Mouse (Mus musculus): ENCODE data around the gene Slc16a12. TPM values are rescaled to one million over a fixed set of nuclear protein-coding genes. Genes with fewer than 3 reads are reported as not detected.
"Not testable (repeated sequence)": the region's sequence is repeated elsewhere in the genome, so short reads cannot be mapped to it uniquely, and the experiment has no call there.

The Slc16a12 gene
- polyA plus RNA-seq, 1 experiment = 1.2 TPM

DNA sequence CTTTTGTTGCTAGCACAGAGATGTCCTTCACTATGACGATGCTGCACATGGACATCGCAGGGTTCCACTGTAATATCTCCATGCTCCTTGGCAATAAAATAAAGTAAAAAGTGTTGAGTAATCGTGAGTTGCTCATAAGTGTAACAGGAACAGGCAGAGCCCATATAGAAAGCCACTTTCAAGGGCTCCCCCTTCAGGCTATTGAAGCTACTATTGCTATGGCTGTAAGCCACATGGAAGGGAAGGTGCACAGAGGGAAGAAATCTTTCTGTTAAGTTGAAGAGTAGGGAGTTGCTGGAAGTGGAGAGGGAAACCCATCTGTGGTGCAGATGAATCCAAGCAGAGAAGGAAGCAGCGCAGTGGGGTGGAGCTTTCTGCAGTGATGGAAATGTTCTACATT lies 4.1 kb upstream of the Slc16a12 start:
- no peak overlapping the region for H3K4me3 ChIP-seq (ENCODE audit: low read depth, low read length)
- H3K36me3 ChIP-seq (ENCODE audit: control insufficient read depth, insufficient read depth, low read length, poor library complexity, severe bottlenecking) = no peaks in the 10 kb centered on the region
- H3K27me3 ChIP-seq (ENCODE audit: control insufficient read depth, insufficient read depth, low read length, poor library complexity, severe bottlenecking) = peaks cover 11% of the 10 kb centered on the region
- H3K9ac ChIP-seq (ENCODE audit: low read depth, poor library complexity, severe bottlenecking) = no peak overlapping the region
- H3K9me3 ChIP-seq (replicated peaks; ENCODE audit: control insufficient read depth, insufficient read depth, low read length, poor library complexity, severe bottlenecking) = no peaks in the 10 kb centered on the region
- TF ChIP-seq EP300 (IDR thresholded peaks at IDR 0.05; ENCODE audit: insufficient read depth, low read depth, low read length) = no peak
- no peak overlapping the region for H3K27ac ChIP-seq (ENCODE audit: insufficient read depth, low read length)
- H3K4me1 ChIP-seq (ENCODE audit: control insufficient read depth, insufficient read depth, low read length) = no peaks in the 10 kb centered on the region

DNA sequence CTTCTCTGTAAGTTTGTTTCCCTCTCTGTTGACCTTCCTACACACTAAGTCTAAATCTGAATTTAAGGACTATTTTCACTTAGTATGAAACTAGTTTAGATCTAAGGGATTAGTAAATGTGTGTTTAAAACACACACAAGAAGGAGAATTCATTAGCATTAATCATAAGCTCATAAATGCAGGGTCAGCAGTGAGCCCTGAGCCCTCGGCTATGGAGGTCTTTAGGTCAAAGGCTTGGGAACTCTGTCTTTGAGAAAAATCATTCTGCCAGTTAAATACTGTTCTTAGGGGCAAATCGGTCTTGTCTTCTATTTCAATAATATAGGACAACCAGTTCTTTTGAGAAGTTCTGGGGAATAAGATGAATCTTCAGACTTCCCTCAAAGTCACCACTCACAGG lies 1.9 kb upstream of the Slc16a12 start:
- TF ChIP-seq CTCF (IDR thresholded peaks at IDR 0.05; ENCODE audit: low read depth, low read length) (no peak), EP300 (IDR thresholded peaks at IDR 0.05; ENCODE audit: insufficient read depth, low read depth, low read length) (no peak), POLR2A (IDR thresholded peaks at IDR 0.05; ENCODE audit: insufficient read depth, low read length) (no peak)
- H3K9me3 ChIP-seq (replicated peaks; ENCODE audit: control insufficient read depth, insufficient read depth, low read length, poor library complexity, severe bottlenecking) = no peaks in the 10 kb centered on the region

DNA sequence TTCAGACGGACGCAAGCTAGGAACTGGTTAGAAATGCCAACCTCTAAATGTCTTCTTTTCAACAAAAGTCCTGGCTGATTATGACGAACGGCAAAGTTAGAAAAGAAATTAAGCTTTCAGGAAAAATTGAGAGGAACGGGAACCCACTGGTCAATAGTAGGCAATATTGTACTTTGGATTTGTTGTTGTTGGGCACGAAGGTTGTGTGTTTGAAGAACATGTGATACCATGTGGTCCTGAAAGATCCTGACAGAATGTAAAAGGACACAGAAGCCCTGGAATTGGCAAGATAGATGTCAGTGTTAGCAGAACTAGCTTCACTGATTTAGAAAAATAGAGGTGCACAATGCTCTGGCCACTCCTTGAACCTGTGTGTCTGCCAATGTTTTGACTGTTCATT lies 880 bp upstream of the Slc16a12 start:
- H3K9ac ChIP-seq (ENCODE audit: low read depth, poor library complexity, severe bottlenecking); H3K27ac ChIP-seq (ENCODE audit: insufficient read depth, low read length); H3K36me3 ChIP-seq (ENCODE audit: control insufficient read depth, insufficient read depth, low read length, poor library complexity, severe bottlenecking); H3K9me3 ChIP-seq (replicated peaks; ENCODE audit: control insufficient read depth, insufficient read depth, low read length, poor library complexity, severe bottlenecking); H3K4me1 ChIP-seq (ENCODE audit: control insufficient read depth, insufficient read depth, low read length); H3K4me3 ChIP-seq (ENCODE audit: low read depth, low read length): not testable (repeated sequence)
- H3K27me3 ChIP-seq (ENCODE audit: control insufficient read depth, insufficient read depth, low read length, poor library complexity, severe bottlenecking) = peaks cover 11% of the 10 kb centered on the region

More for the DNA sequence above, 1.9 kb upstream of the Slc16a12 start:
- Histone ChIP-seq H3K4me1 (ENCODE audit: control insufficient read depth, insufficient read depth, low read length) (no peaks in the 10 kb centered on the region), H3K27ac (ENCODE audit: insufficient read depth, low read length) (no peak overlapping the region), H3K4me3 (ENCODE audit: low read depth, low read length) (no peak overlapping the region), H3K9ac (ENCODE audit: low read depth, poor library complexity, severe bottlenecking) (no peak overlapping the region), H3K27me3 (ENCODE audit: control insufficient read depth, insufficient read depth, low read length, poor library complexity, severe bottlenecking) (peaks cover 11% of the 10 kb centered on the region), H3K36me3 (ENCODE audit: control insufficient read depth, insufficient read depth, low read length, poor library complexity, severe bottlenecking) (no peaks in the 10 kb centered on the region)

DNA sequence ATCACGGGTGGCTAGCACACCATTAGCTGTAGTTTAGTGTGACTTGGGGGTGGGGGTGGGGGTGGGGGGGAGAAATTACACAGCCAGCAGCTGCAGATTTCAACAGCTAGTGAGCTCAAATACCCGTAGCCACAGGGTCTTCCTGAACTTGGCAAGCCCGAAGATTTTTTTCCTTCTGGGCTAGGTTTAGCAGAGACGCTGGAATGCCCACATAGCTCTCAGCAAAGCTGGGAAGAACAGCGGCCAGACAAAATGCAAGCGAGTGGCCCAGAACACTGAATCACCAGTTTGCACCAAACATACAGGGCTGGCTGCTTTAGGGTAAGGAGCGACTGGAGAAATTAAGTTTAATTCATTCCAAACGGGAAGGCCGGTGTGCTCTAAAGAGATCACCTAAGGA lies 888 bp downstream of the Slc16a12 start:
- Histone ChIP-seq H3K9ac (ENCODE audit: low read depth, poor library complexity, severe bottlenecking) (no peak overlapping the region), H3K36me3 (ENCODE audit: control insufficient read depth, insufficient read depth, low read length, poor library complexity, severe bottlenecking) (no peaks in the 10 kb centered on the region), H3K4me3 (ENCODE audit: low read depth, low read length) (no peak overlapping the region), H3K27ac (ENCODE audit: insufficient read depth, low read length) (no peak overlapping the region), H3K9me3 (replicated peaks; ENCODE audit: control insufficient read depth, insufficient read depth, low read length, poor library complexity, severe bottlenecking) (no peaks in the 10 kb centered on the region), H3K27me3 (ENCODE audit: control insufficient read depth, insufficient read depth, low read length, poor library complexity, severe bottlenecking) (peaks cover 11% of the 10 kb centered on the region), H3K4me1 (ENCODE audit: control insufficient read depth, insufficient read depth, low read length) (no peaks in the 10 kb centered on the region)
- no peak for TF ChIP-seq CTCF (IDR thresholded peaks at IDR 0.05; ENCODE audit: low read depth, low read length)
- no peak for TF ChIP-seq POLR2A (IDR thresholded peaks at IDR 0.05; ENCODE audit: insufficient read depth, low read length)
- TF ChIP-seq EP300 (IDR thresholded peaks at IDR 0.05; ENCODE audit: insufficient read depth, low read depth, low read length) = no peak

DNA sequence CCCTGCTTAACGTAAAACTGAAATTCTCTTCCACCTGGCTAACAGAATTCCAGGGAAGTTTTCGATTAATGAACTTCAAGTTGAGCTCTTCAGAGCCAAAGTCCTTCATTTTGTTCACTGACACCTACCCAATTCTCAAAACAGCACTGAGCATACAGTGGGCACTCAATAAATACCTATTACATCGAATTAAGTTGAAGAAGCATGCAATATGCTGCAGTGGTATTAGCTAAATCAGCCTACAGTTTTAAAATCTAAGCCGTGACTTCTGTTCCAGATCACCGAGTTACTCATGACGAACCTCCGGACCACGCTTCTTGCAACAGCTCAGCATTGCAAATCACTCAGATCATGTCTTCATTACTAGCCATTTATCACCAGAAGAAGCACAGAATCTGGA lies 2.1 kb downstream of the Slc16a12 start:
- H3K27ac ChIP-seq (ENCODE audit: insufficient read depth, low read length) = no peak overlapping the region
- H3K9ac ChIP-seq (ENCODE audit: low read depth, poor library complexity, severe bottlenecking) = no peak overlapping the region
- H3K4me3 ChIP-seq (ENCODE audit: low read depth, low read length) = no peak overlapping the region

DNA sequence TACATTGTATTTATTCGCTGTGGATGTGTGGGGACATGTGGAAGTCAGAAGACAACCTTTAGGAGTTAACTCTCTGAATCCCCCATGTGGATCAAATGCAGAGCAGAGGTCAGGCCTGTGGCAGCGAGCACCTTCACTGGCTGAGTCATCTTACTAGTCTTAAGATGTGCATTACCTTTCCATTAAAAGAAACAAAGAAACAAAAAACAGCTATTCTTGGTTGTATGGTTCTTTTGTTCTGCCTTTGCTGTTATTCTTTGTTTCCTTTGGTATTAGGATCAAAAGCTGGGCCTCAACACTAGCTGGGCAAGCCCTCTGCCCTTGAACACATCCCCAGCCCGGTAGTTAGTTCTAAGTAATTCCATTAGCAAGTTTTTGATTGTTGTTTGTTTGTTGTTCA lies 9.2 kb downstream of the Slc16a12 start:
- Histone ChIP-seq H3K4me3 (ENCODE audit: low read depth, low read length) (no peak overlapping the region), H3K27ac (ENCODE audit: insufficient read depth, low read length) (no peak overlapping the region), H3K9ac (ENCODE audit: low read depth, poor library complexity, severe bottlenecking) (no peak overlapping the region), H3K27me3 (ENCODE audit: control insufficient read depth, insufficient read depth, low read length, poor library complexity, severe bottlenecking) (no peaks in the 10 kb centered on the region), H3K4me1 (ENCODE audit: control insufficient read depth, insufficient read depth, low read length) (no peaks in the 10 kb centered on the region), H3K36me3 (ENCODE audit: control insufficient read depth, insufficient read depth, low read length, poor library complexity, severe bottlenecking) (no peaks in the 10 kb centered on the region), H3K9me3 (replicated peaks; ENCODE audit: control insufficient read depth, insufficient read depth, low read length, poor library complexity, severe bottlenecking) (no peaks in the 10 kb centered on the region)
- no peak for TF ChIP-seq POLR2A (IDR thresholded peaks at IDR 0.05; ENCODE audit: insufficient read depth, low read length)

More for the DNA sequence above, 2.1 kb downstream of the Slc16a12 start:
- H3K9me3 ChIP-seq (replicated peaks; ENCODE audit: control insufficient read depth, insufficient read depth, low read length, poor library complexity, severe bottlenecking) = no peaks in the 10 kb centered on the region
- no peaks in the 10 kb centered on the region for H3K36me3 ChIP-seq (ENCODE audit: control insufficient read depth, insufficient read depth, low read length, poor library complexity, severe bottlenecking)
- no peaks in the 10 kb centered on the region for H3K4me1 ChIP-seq (ENCODE audit: control insufficient read depth, insufficient read depth, low read length)
- TF ChIP-seq EP300 (IDR thresholded peaks at IDR 0.05; ENCODE audit: insufficient read depth, low read depth, low read length) = no peak
- no peak for TF ChIP-seq CTCF (IDR thresholded peaks at IDR 0.05; ENCODE audit: low read depth, low read length)
- no peak for TF ChIP-seq POLR2A (IDR thresholded peaks at IDR 0.05; ENCODE audit: insufficient read depth, low read length)
- peaks cover 11% of the 10 kb centered on the region for H3K27me3 ChIP-seq (ENCODE audit: control insufficient read depth, insufficient read depth, low read length, poor library complexity, severe bottlenecking)

DNA sequence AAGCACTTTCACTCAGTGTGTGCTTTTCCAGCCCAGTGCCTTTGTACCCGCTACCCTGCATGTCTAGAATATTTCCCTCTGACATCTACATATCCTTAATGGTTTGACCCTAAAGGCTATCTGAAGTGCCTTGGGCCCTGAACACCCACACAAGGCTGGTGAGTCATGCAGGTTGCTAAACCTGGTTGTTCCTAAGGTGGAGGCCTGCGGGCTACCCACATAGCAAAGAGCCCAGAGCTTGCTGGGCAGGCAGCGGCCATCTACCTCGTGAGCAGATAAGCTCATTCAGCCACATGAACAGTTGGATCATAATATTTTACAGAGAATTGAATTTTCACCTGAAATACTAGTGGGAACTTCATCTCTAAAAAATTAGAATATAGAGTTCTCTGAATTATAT lies 11.2 kb downstream of the Slc16a12 start:
- Histone ChIP-seq H3K4me1 (ENCODE audit: control insufficient read depth, insufficient read depth, low read length) (no peaks in the 10 kb centered on the region), H3K36me3 (ENCODE audit: control insufficient read depth, insufficient read depth, low read length, poor library complexity, severe bottlenecking) (no peaks in the 10 kb centered on the region), H3K27ac (ENCODE audit: insufficient read depth, low read length) (no peak overlapping the region), H3K9ac (ENCODE audit: low read depth, poor library complexity, severe bottlenecking) (no peak overlapping the region), H3K9me3 (replicated peaks; ENCODE audit: control insufficient read depth, insufficient read depth, low read length, poor library complexity, severe bottlenecking) (no peaks in the 10 kb centered on the region), H3K27me3 (ENCODE audit: control insufficient read depth, insufficient read depth, low read length, poor library complexity, severe bottlenecking) (no peaks in the 10 kb centered on the region), H3K4me3 (ENCODE audit: low read depth, low read length) (no peak overlapping the region)
- no peak for TF ChIP-seq CTCF (IDR thresholded peaks at IDR 0.05; ENCODE audit: low read depth, low read length)
- no peak for TF ChIP-seq POLR2A (IDR thresholded peaks at IDR 0.05; ENCODE audit: insufficient read depth, low read length)

Measured in ES-Bruce4 (cell line).